Mouse (Mus musculus) testis, adult 2 months (tissue): ENCODE measurements around the gene Traf4. TPM values are rescaled to one million over a fixed set of nuclear protein-coding genes. Genes with fewer than 3 reads are reported as not detected.

ENCODE experiments used
- H3K27ac ChIP-seq: fragments of 200-500 bp; 2 replicates; pipeline ENCODE4 v1.5.1; 2012; ENCODE audit warnings: low read depth, low read length; ENCODE audit not compliant: control insufficient read depth, insufficient read depth
- H3K27me3 ChIP-seq: fragments of 200-500 bp; 2 replicates; pipeline ENCODE4 v1.6.1; 2012; ENCODE audit warnings: mild to moderate bottlenecking, low read length, moderate library complexity; ENCODE audit not compliant: control insufficient read depth, insufficient read depth
- H3K36me3 ChIP-seq: fragments of 200-500 bp; 2 replicates; pipeline ENCODE4 v1.6.1; 2012; ENCODE audit warnings: mild to moderate bottlenecking, low read length; ENCODE audit not compliant: control insufficient read depth, insufficient read depth
- H3K4me1 ChIP-seq: fragments of 200-500 bp; 2 replicates; pipeline ENCODE4 v1.6.1; 2012; ENCODE audit warnings: low read length; ENCODE audit not compliant: control insufficient read depth, insufficient read depth
- H3K4me3 ChIP-seq: fragments of 200-500 bp; 2 replicates; pipeline ENCODE4 v1.5.1; 2012; ENCODE audit warnings: low read depth, mild to moderate bottlenecking, low read length, moderate library complexity, mixed read lengths; ENCODE audit not compliant: control insufficient read depth
- CTCF ChIP-seq: fragments of 200-500 bp; IDR thresholded peaks from 2 replicates; pipeline ENCODE4 v1.5.1; 2012; ENCODE audit warnings: low read depth, mild to moderate bottlenecking, inconsistent platforms, low read length, moderate library complexity; ENCODE audit not compliant: control insufficient read depth, insufficient read depth, insufficient replicate concordance
- POLR2A ChIP-seq: fragments of 200-500 bp; IDR thresholded peaks from 2 replicates; pipeline ENCODE4 v1.6.1; 2012; ENCODE audit warnings: low read depth, mild to moderate bottlenecking, inconsistent platforms, low read length, moderate library complexity; ENCODE audit not compliant: control insufficient read depth
- polyA plus RNA-seq: library from polyadenylated mRNA; depleted of rRNA; stranded (reverse); fragments of >200 nt; gene quantifications from 2 replicates; pipeline ENCODE4 v1.2.3, GENCODE M21; 2012

Traf4 gene
- polyA plus RNA-seq, 1 experiment, result 9.5 TPM

DNA sequence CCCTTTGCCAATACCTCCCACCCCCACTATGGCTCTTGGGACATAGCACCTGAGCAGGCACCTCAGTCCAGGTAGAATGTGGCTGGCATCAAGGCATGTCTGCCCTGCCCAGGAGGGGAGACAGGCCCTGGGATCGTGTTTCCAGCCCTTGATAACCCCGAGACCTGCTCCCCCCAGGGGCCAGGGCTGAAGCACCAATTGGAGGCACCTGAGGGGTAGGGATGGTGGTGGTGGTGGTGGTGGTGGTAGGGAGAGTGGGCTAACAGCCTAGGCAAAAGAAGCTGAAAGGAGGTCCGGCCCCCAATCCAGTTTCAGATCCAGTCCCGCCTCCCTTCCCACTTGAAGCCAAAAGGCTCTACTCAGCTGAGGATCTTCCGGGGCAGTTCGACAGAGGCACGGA lies 5.8 kb downstream of the Traf4 start:
- no peaks in the 10 kb centered on the region for H3K36me3 ChIP-seq

GRCm38 (mm10) chr11:78159096-78159495 lies 6.3 kb downstream of the Traf4 start:
- Histone ChIP-seq H3K36me3 (no peaks in the 10 kb centered on the region), H3K4me1 (peaks cover 3% of the 10 kb centered on the region; the same call in 1 of the 2 replicates), H3K27me3 (no peaks in the 10 kb centered on the region), H3K4me3 (no peak overlapping the region), H3K27ac (no peak overlapping the region)
- TF ChIP-seq CTCF (peak; percentile 75; the same call in 1 of the 2 replicates), POLR2A (no peak)

More for the DNA sequence above, 5.8 kb downstream of the Traf4 start:
- Histone ChIP-seq H3K4me1 (peaks cover 8% of the 10 kb centered on the region), H3K4me3 (no peak overlapping the region), H3K27ac (no peak overlapping the region), H3K27me3 (no peaks in the 10 kb centered on the region)
- TF ChIP-seq POLR2A, result no peak
- TF ChIP-seq CTCF, result no peak

DNA sequence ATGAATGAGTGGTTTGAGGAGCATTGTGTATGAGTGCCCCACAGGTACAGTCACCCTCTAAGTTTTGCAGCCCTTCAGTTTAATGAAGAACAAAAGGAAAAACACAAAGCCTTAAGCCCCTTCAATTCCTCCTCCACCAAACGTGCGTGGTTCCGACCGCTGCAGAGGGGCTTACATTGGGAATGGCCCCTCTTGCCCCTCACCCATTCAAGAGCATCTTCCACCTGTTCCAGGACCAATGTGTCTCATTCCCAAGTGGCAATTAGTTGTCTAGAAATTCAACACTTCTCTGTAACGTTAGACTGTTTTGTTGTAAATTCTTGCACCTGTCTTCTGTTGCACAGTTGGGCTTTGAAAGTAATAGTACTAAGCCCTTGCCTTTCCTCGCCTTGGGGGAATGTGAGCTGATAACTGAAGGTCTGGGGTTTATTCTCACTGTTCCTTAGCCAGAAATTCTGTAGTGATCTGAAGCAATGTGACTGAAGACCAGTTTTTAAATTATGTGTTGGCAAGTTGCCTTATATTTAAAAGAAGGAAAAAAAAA lies 9.2 kb downstream of the Traf4 start:
- TF ChIP-seq POLR2A (no peak), CTCF (no peak)
- H3K27ac ChIP-seq, result no peak overlapping the region
- no peaks in the 10 kb centered on the region for H3K36me3 ChIP-seq

DNA sequence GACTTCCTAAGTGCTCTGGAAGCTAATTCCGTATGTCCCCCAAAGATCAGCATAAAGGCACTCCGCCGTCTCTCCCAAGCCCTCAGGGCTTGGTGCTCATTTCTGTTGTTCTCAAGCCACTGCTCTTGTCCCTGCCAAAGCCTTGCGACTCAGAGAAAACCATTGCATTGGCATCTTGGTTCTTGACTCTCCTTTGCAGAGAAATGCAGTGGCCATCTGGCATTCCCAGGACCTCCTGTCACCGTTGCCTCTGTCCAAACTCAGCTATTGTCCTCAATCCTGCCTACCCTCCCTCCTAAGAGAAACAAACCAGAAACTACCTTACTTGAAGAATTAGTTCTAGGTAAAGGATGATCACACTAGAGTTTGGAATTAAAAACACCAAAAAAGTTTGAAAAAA lies 9.7 kb downstream of the Traf4 start:
- no peaks in the 10 kb centered on the region; the same call in 1 of the 2 replicates for H3K4me1 ChIP-seq
- H3K36me3 ChIP-seq, result no peaks in the 10 kb centered on the region
- no peaks in the 10 kb centered on the region for H3K27me3 ChIP-seq
- no peak overlapping the region for H3K27ac ChIP-seq
- TF ChIP-seq POLR2A (no peak), CTCF (no peak)
- no peak overlapping the region for H3K4me3 ChIP-seq

More for the DNA sequence above, 9.2 kb downstream of the Traf4 start:
- H3K4me1 ChIP-seq, result no peaks in the 10 kb centered on the region; the same call in 1 of the 2 replicates
- no peak overlapping the region for H3K4me3 ChIP-seq
- H3K27me3 ChIP-seq, result no peaks in the 10 kb centered on the region

DNA sequence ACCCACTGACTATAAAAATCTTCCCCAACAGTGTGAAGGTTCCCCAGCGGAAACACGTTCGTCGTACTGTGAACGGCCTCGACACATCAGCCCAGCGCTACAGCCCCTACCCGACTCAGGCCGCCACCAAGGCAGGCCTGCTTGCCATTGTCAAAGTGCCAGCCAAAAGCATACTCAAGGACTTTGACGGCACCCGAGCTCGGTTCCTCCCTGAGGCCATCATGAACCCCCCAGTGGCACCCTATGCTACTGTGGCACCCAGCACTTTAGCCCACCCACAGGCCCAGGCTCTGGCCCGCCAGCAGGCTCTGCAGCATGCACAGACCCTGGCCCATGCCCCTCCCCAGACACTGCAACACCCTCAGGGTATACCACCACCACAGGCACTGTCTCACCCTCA lies 11.6 kb downstream of the Traf4 start:
- H3K27me3 ChIP-seq, result no peaks in the 10 kb centered on the region
- no peaks in the 10 kb centered on the region for H3K36me3 ChIP-seq
- no peak overlapping the region for H3K27ac ChIP-seq
- no peak overlapping the region for H3K4me3 ChIP-seq
- H3K4me1 ChIP-seq, result no peaks in the 10 kb centered on the region; the same call in 1 of the 2 replicates
- TF ChIP-seq CTCF (no peak), POLR2A (no peak)

GRCm38 (mm10) chr11:78152299-78153231 lies 12.8 kb downstream of the Traf4 start:
- H3K36me3 ChIP-seq, result no peaks in the 10 kb centered on the region
- H3K4me1 ChIP-seq, result no peaks in the 10 kb centered on the region; the same call in 1 of the 2 replicates
- no peaks in the 10 kb centered on the region for H3K27me3 ChIP-seq
- TF ChIP-seq POLR2A (no peak), CTCF (no peak)
- H3K27ac ChIP-seq, result peak overlapping the region; percentile 74
- no peak overlapping the region for H3K4me3 ChIP-seq

GRCm38 (mm10) chr11:78151161-78151560 lies 14.2 kb downstream of the Traf4 start:
- TF ChIP-seq CTCF, result peak; percentile 41; the same call in 1 of the 2 replicates
- TF ChIP-seq POLR2A, result no peak
- Histone ChIP-seq H3K27me3 (no peaks in the 10 kb centered on the region), H3K27ac (no peak overlapping the region), H3K4me1 (no peaks in the 10 kb centered on the region; the same call in 1 of the 2 replicates), H3K36me3 (no peaks in the 10 kb centered on the region), H3K4me3 (no peak overlapping the region)
